Mouse (Mus musculus): ENCODE results near the gene Doxl2.

Gene Doxl2

DNA sequence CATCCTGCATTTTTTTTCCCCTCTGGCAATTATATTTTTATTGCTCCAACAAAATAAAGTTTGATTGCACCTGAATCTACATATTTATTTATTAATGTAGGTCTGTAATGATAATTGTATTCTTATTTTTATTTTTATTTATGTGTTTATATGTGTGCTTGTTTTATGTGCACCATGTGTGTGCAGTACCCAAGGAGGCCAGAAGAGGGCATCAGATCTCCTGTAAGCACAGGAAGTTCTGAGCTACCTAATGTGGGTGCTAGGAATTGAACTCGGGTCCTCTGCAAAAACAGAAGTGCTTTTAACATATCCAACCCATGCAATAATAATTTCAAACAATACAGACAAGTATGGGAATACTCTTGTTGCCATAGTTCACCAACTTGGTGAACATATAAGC is 34.9 kb downstream of the Doxl2 start:
- DNase-seq (ENCODE audit: low spot score in 2 of 2), result no peak

DNA sequence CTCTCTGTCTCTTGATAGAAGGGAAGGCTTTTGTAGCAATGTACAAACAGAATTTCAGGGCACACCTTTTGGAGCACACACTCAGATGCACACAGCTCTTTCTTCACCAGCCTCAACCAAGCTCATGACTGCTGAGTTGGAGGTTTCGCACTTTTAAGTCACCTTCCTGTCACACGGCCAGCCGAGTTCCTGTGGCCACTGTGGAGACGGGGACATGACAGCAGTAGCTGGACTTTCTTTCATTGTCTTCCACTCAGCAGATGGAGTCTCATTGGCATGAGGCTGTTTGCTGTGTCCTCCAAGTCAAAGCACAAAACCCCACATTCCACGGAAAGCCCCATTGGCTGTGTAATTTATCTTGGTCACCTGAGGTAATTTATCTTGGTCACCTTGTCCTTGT is 36.4 kb downstream of the Doxl2 start:
- peak in 1 of 2 experiments; percentile 11 for DNase-seq (ENCODE audit: low spot score in 2 of 2)

DNA sequence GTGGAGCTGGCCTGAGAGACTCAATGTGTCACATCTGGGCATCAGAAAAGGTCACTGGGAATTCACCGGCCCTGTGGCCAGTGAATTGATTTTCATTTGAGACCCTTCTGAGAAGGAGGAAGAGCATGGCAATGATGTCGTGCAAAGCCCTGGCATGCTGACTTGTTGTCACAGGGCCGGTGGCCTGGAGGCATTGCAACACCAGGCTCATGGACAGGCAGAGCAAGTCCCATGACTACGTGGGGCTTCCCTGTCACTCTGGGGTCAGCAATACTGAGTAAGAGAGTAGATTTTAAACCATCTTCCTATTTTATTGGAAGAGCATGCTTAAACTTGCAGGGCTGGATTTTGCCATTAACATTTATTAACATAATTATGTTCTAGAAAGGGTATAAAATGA is 38.3 kb downstream of the Doxl2 start:
- no peak for DNase-seq (ENCODE audit: low spot score in 2 of 2)

DNA sequence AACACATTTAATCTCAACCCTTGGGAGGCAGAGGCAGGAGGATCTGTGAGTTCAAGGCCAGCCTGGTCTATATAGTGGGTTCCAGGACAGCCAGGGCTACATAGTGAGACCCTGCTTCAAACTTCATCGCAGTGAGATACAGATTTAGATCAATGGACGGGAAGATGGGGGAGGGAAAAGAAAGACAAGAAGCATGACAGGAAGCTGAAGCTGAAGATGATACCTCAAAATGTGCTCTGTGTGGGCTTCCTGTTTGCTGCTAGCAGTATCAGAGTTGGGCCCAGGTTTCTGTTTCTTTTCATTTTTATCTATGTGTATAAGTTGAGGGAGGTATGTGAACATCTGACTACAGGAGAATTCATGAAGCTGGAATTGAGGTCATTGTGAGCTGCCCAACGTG is 38.7 kb downstream of the Doxl2 start:
- no peak for DNase-seq (ENCODE audit: low spot score in 2 of 2)

DNA sequence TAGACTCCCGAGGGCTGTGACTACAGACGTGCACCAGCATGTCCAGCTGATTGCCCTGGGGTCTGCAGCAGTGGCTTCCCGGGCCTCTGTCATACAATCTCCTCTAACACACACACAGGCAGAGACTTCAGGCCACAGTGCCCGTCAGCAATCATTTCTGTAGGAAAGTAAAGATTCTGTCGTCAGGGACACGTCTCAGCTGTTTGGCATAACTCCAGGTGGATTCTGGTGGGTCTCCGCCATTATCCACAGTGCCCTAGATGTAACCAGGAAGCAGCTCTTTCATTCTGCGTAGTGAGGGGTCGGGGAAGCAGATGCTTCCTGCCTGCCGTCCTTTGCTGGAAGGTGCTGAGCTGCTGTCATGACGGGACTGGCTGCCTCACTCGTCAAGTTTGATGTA is 42.4 kb downstream of the Doxl2 start:
- no peak for DNase-seq (ENCODE audit: low spot score in 2 of 2)

DNA sequence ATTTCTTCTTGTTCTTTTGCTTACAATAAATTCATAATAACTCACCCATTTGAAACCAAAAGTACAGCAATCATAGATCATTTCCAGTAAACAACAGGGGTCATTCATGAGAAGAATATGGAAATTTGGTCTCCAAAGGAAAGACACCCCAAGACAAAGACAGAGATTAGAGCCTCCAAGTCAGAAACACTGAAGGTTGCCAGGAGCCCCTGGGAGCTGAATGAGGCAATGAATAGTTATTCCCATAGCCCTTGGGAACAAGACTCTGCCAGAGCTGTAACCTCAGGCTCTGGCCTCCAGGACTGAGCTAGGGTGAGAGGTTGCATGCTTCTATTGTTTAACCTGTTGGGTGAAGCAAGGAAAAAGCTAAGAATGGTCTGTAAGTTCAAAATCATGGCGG is 44.6 kb downstream of the Doxl2 start:
- DNase-seq (ENCODE audit: low spot score in 2 of 2), result peak in 1 of 2 experiments; percentile 11

DNA sequence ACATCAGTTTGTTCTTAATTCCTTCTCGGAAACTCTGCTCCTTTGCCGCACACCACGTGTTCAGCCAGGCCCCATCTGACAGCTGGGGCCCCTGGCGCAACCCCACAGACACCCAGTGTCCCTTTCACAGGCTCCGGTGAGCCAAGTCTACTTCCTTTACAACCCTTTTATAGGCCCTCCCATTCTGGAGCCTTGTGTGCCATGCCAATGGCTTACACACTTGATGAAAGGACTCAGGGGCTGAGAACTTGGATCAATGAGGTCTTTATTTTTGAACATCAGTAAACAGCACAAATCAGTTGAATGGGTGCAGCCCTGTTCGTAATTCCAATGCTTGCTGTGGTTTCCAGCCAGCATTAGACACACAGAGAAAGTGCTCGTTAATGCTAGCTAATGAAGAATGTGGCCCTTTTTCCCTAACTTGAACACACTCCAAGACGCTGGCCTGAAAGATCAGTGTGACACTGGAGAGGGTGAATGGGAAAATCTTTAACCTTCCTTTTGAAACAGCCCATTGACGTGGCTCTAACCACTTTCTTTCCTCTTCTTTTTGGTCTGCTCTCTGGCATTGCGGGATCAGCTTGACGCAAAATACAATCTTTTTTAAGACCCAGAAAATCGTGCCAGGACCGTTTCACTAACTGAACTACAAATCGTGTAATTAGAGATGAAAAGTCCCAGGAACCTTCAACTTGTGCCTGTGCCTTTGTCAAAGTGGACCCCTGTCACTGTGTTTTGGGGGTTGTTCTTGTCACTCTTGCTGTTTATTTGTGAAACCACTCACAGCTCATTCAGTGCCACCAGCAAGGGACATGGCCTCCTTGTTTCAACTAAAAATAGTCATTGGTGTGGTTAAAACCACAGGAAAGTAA is 46.6 kb downstream of the Doxl2 start:
- peak; percentile 80 to 86 for DNase-seq (ENCODE audit: low spot score in 2 of 2)

DNA sequence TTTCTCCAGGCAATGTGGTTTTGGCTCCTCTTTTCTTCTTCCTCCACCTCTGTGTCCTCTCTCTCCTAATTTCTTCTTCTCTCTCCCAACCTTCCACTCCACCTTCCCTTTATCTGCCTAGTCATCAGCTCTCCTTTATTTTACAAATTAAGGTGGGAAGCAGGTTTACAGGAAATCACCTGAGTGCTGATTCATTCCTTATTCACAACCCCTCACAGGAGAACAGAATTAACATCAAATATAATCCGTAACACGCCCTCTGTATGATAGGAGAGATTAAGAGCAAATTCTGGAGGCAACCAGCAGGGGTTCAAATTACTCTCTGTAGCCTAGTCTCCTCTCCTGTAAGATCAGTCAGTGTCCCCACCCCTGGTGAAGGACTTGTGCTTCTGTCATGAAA is 47.6 kb downstream of the Doxl2 start:
- DNase-seq (ENCODE audit: low spot score in 2 of 2), result no peak

DNA sequence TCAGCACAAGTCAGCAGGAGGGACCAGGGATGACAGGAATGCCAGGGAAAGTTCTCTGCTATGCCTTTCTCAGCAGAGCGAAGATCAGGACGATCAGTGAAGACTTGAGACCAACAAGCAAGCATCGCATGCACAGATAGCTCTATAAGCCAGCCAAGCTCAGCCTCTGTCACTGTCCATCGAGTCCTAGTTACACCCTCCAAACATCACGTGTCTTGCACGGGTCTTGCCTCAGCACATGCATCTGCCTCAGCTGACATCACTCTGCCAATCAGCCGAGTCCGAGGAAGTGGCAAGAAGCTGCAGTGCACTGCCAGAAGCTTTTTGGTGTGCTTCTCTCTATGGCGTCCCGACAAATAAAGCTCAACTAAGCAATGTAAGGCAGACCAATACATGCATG is 48.6 kb downstream of the Doxl2 start:
- DNase-seq (ENCODE audit: low spot score in 2 of 2), result no peak

DNA sequence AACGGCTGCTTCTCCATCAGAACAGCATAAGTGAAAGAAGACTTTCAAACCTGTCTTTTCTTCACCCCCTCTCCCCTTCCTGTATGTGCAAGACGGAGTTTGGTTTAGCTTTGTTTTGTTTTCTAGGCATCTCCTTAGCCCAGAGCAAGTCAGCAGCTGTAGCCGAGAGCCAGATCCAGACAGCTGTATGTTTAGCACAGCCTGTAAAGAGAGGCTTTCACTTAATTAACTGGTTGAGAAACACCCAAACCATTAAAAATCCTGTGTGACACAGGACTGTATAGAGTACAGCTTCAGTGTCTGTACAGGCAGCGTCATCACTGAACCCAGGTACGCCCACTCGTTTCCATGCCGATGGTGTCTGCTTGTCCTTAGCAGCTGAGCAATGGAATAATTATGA is 50.5 kb downstream of the Doxl2 start:
- DNase-seq (ENCODE audit: low spot score in 2 of 2), result no peak

DNA sequence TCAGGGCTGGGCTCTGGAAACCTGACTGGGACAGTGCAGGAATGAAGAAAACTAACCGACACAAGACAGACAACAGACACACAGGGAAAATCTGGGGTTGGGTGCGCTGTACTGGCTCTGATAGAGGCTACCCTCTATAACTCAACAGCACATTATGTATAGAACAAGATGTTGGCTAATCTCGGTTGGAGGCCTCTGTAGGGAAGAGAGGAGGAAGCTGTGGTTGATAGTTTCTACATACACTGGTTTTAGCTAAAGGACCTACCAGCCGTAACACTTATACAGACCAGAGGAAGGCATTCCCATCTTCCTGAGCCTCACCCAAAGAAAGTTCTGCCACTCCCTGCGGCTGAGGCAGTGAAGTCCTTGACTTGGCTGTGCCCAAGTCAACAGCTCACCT is 51.7 kb downstream of the Doxl2 start:
- no peak for DNase-seq (ENCODE audit: low spot score in 2 of 2)

DNA sequence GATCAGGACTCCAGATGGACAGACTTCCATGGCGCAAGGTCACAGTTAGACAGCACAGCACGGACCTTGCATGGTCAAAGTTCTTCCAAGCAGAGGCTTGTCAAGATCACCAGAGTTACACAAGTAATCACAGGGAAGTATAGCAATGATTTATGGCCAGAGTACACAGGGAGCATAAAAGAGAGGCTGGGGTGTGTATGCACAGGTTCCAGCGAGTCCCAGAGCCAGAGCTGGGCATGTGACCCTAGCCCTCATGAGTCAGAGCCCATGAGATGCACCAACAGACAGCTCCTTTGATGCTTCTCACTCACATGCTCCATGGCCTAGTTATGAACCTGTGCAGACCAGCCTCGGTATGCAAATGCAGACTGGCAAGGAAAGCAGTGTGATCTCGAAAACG is 53.3 kb downstream of the Doxl2 start:
- no peak for DNase-seq (ENCODE audit: low spot score in 2 of 2)

All from right cerebral cortex, postnatal 10 days (tissue).